Mouse (Mus musculus) kidney, embryonic 14.5 days (tissue): ENCODE measurements around the gene Atp11a. TPM values are rescaled to one million over a fixed set of nuclear protein-coding genes. Genes with fewer than 3 reads are reported as not detected.

ENCODE experiments used
- ATAC-seq: fragments of 200-750 bp; cut with Nextera tagmentation; 2 replicates; pipeline ENCODE4 v1.8.0; 2017; ENCODE audit warnings: moderate number of reproducible peaks, mild to moderate bottlenecking, moderate TSS enrichment, moderate library complexity; ENCODE audit not compliant: low FRiP score, low TSS enrichment
- H3K27ac ChIP-seq: fragments of 300-500 bp; sonication (generic); 2 replicates; pipeline ENCODE4 v1.5.1; 2014; ENCODE audit warnings: low read depth, mild to moderate bottlenecking, low read length, moderate library complexity, mixed read lengths
- H3K27me3 ChIP-seq: fragments of 300-500 bp; sonication (generic); 2 replicates; pipeline ENCODE4 v1.6.1; 2014; ENCODE audit warnings: mild to moderate bottlenecking, low read length; ENCODE audit not compliant: control insufficient read depth, insufficient read depth
- H3K36me3 ChIP-seq: fragments of 300-500 bp; sonication (generic); 2 replicates; pipeline ENCODE4 v1.6.1; 2014; ENCODE audit warnings: low read length, mixed read lengths; ENCODE audit not compliant: control insufficient read depth, insufficient read depth
- H3K4me1 ChIP-seq: fragments of 300-500 bp; sonication (generic); 2 replicates; pipeline ENCODE4 v1.6.1; 2014; ENCODE audit warnings: low read length, mixed read lengths; ENCODE audit not compliant: control insufficient read depth, insufficient read depth
- H3K4me2 ChIP-seq: fragments of 300-500 bp; sonication (generic); replicated peaks from 2 replicates; pipeline ENCODE4 v1.6.1; 2014; ENCODE audit warnings: low read depth, mild to moderate bottlenecking, low read length
- H3K4me3 ChIP-seq: fragments of 300-500 bp; sonication (generic); 2 replicates; pipeline ENCODE4 v1.5.1; 2014; ENCODE audit warnings: mild to moderate bottlenecking, low read length
- H3K9ac ChIP-seq: fragments of 300-500 bp; sonication (generic); 2 replicates; pipeline ENCODE4 v1.6.1; 2014; ENCODE audit warnings: low read depth, mild to moderate bottlenecking, low read length, moderate library complexity
- H3K9me3 ChIP-seq: fragments of 300-500 bp; sonication (generic); 2 replicates; pipeline ENCODE4 v1.6.1; 2016; ENCODE audit warnings: low read length; ENCODE audit not compliant: control insufficient read depth
- WGBS: fragments of 180-500 bp; shearing (Covaris S2); extraction: QIAGEN DNeasy Blood & Tissue Kit; methylation state at CpG from one replicate; pipeline ENCODE4 v1.1.7; 2014; 5-methylcytosine and 5-hydroxymethylcytosine counted together
- polyA plus RNA-seq: library from polyadenylated mRNA; unstranded; fragments of >200 nt; fragmentation: Nextera tagmentation; extraction: Ambion mirVana; gene quantifications from 2 replicates; pipeline ENCODE4 v1.2.1, GENCODE M21; 2014

Atp11a gene
- polyA plus RNA-seq, 1 experiment from 2014 or later, result 18.5 TPM

DNA sequence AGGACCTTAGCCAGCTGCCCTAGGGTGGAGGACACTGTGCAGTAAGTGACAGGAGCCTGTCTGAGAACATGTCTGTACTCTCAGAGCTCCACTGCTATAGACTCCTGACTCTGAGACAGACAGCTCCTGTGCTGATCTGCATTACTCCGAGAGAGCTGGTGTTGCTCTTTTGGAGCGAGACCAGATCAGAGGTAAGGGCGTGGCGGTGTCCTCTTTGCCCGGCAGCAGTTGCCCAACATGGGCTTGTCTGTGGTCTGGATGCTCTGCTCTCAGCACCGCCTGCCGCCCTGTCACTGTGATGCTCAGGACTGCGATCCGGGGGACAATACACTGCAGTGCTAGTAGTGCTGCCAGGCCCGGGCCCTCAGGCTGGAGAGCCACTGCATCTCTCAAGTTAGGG, 19.4 kb downstream of the Atp11a start:
- no peak overlapping the region for H3K4me3 ChIP-seq
- H3K27ac ChIP-seq, result no peak overlapping the region
- no peak overlapping the region for H3K9ac ChIP-seq
- H3K36me3 ChIP-seq, result no peaks in the 10 kb centered on the region
- no peaks in the 10 kb centered on the region for H3K27me3 ChIP-seq
- peaks cover 8% of the 10 kb centered on the region; the same call in 1 of the 2 replicates for H3K4me1 ChIP-seq
- no peak for ATAC-seq
- H3K9me3 ChIP-seq, result no peaks in the 10 kb centered on the region
- 78% methylated on average over 10 of the region's 10 CpGs for WGBS
- no peak overlapping the region for H3K4me2 ChIP-seq

DNA sequence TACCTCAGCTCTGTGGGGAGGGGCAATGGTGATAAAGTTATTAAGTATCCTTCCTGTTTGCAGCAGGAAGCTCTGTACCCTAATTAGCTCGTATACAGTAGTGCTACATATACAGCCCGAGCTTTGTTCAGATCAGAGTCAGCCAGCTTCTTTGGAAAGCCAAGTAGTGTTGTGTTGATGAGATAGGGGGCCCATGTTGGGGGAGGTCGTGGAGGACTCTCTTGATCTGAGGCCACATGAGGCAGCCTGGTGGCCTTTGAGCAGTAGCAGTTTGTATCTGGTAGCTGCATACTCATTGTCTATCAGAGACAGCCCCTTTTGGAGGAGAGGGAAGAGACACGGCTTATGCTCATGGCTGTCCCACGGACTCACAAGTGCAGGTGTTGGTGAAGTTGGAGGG, 20.4 kb downstream of the Atp11a start:
- no peak overlapping the region for H3K4me3 ChIP-seq
- no peak overlapping the region for H3K4me2 ChIP-seq
- H3K4me1 ChIP-seq, result peaks cover 8% of the 10 kb centered on the region; the same call in 1 of the 2 replicates
- no peak overlapping the region for H3K9ac ChIP-seq
- H3K27ac ChIP-seq, result no peak overlapping the region
- WGBS, result 65% methylated on average over 5 of the region's 5 CpGs
- H3K27me3 ChIP-seq, result no peaks in the 10 kb centered on the region
- no peaks in the 10 kb centered on the region for H3K36me3 ChIP-seq
- no peak for ATAC-seq
- H3K9me3 ChIP-seq, result no peaks in the 10 kb centered on the region

DNA sequence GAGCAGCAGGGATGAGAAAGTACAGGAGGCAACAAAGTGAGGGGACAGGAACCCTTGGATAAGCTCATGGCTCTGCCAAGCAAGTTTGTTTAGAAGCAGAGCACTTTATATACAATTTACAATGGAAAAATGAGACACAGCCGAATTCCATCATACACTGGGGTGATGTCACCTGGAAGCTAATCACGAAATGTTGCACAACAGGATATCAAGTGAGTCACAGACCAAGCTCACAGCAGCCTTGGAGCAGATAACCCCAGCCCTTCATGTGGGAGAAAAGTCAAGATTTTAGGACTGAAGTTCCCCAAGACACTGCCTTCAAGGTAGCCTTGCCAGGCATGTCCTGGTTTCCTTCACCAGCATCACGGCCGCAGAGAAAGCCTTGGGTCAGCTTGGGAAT, 22.7 kb downstream of the Atp11a start:
- 83% methylated on average over 4 of the region's 4 CpGs for WGBS
- peaks cover 8% of the 10 kb centered on the region; the same call in 1 of the 2 replicates for H3K4me1 ChIP-seq
- H3K4me3 ChIP-seq, result no peak overlapping the region
- no peak for ATAC-seq
- no peaks in the 10 kb centered on the region for H3K36me3 ChIP-seq
- no peak overlapping the region for H3K27ac ChIP-seq
- H3K27me3 ChIP-seq, result no peaks in the 10 kb centered on the region
- no peaks in the 10 kb centered on the region for H3K9me3 ChIP-seq
- no peak overlapping the region for H3K4me2 ChIP-seq
- H3K9ac ChIP-seq, result no peak overlapping the region

DNA sequence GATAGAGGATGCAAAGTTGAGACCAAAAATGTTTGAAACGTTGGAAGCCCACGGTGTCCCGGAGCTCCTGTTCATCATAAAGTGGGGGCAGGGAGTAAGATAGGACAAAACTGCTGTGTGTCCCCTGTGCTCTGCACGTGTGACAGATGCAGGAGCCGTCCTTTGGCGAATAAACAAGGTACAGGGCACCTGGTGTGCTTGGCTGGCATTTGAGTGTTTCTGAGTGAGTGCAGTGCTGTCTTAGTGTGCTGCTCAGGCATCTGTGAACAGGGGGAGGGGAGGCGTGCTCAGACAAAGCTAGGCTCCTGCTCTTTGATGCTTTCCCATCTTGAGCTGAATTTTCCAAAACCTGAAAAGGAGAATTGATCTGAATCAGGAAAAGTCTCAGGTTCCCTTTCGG, 28.7 kb downstream of the Atp11a start:
- H3K9me3 ChIP-seq, result no peaks in the 10 kb centered on the region
- no peak overlapping the region for H3K27ac ChIP-seq
- H3K4me3 ChIP-seq, result no peak overlapping the region
- H3K4me1 ChIP-seq, result peaks cover 25% of the 10 kb centered on the region
- no peaks in the 10 kb centered on the region for H3K36me3 ChIP-seq
- no peak for ATAC-seq
- no peaks in the 10 kb centered on the region for H3K27me3 ChIP-seq
- H3K4me2 ChIP-seq, result no peak overlapping the region; the same call in 1 of the 2 replicates
- 63% methylated on average over 8 of the region's 8 CpGs for WGBS
- H3K9ac ChIP-seq, result no peak overlapping the region

DNA sequence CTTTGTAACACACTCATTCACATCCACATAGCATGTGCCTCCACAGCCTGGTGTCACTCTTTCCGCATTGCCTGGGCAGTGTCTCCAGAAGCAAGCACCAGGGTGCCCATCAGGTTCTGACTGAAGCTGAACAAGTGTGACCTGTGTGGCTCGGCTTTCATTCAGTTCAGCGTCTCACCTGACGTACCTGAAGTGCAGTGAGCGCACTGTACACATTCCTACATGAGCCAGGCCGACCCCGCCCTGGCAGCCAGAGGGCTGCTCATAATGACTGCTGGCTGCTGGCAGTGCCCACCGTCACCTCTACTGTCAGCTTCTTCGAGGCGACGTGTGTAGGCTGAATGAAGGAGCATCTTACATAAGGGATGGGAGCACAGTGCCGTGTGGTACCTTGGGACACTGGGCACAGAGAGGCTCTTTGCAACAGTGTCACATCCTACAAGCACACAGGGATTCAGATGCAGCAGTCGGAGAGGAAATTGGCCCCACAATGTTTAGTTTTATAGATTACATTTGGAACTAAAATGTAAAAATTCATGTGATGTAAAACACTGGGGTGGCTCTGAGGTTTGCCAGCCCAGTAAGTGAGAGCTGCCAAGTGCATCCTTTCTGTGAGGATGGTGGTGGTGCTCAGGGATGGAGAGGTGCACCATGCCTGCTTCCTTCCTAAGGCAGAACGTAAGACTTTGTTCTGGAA, 29.6 kb downstream of the Atp11a start:
- WGBS, result 91% methylated on average over 14 of the region's 14 CpGs
- ATAC-seq, result no peak

DNA sequence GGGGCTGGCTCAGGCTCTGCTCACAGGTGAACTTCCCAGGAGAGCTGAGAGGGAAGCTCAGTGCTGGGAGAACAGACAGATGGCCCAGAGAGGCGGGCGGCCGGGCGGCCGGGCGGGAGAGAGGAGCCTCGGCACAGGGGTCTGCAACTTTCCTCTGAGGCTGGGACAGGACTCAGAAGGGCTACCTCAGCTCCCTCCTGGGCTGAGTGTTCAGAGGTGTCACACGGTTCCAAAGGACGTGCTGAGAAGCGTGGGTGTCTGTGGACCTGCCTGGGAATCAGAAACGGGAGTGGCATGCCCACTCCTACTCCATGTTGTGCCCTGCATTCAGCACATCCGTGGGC, 30.1 kb downstream of the Atp11a start:
- no peaks in the 10 kb centered on the region for H3K9me3 ChIP-seq
- no peak overlapping the region for H3K9ac ChIP-seq
- no peaks in the 10 kb centered on the region for H3K27me3 ChIP-seq
- H3K4me1 ChIP-seq, result peaks cover 25% of the 10 kb centered on the region
- WGBS, result 75% methylated on average over 12 of the region's 12 CpGs
- no peak overlapping the region for H3K4me3 ChIP-seq
- H3K27ac ChIP-seq, result no peak overlapping the region
- peak; percentile 36; the same call in 1 of the 2 replicates for ATAC-seq
- H3K36me3 ChIP-seq, result no peaks in the 10 kb centered on the region
- H3K4me2 ChIP-seq, result no peak overlapping the region

More for the DNA sequence above, 29.6 kb downstream of the Atp11a start:
- Histone ChIP-seq H3K9ac (no peak overlapping the region; the same call in 1 of the 2 replicates), H3K4me3 (no peak overlapping the region), H3K4me2 (no peak overlapping the region), H3K27ac (no peak overlapping the region), H3K36me3 (no peaks in the 10 kb centered on the region), H3K27me3 (no peaks in the 10 kb centered on the region), H3K4me1 (peaks cover 25% of the 10 kb centered on the region), H3K9me3 (no peaks in the 10 kb centered on the region)

DNA sequence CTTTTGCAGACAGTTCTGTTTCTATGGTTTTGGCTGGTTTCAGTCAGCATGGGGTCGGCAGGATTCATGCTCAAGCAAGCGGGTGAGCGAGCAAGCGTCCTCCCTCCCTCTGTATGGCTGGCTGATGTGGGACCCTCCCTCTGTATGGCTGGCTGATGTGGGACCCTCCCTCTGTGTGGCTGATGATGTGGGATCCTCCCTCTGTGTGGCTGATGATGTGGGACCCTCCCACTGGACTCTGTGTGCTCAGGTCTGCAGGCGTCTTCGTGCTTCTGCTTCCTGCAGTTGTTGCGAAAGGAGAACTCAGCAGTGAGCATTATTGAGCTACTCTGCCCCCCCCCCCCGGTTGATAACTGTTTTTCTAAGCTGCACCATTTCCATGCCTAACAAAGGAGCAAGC, 30.6 kb downstream of the Atp11a start:
- no peaks in the 10 kb centered on the region for H3K27me3 ChIP-seq
- no peak overlapping the region for H3K27ac ChIP-seq
- peak; percentile 70 for ATAC-seq
- H3K4me2 ChIP-seq, result no peak overlapping the region
- H3K9me3 ChIP-seq, result no peaks in the 10 kb centered on the region
- no peak overlapping the region for H3K4me3 ChIP-seq
- H3K9ac ChIP-seq, result no peak overlapping the region
- peaks cover 25% of the 10 kb centered on the region for H3K4me1 ChIP-seq
- no peaks in the 10 kb centered on the region for H3K36me3 ChIP-seq
- 43% methylated on average over 8 of the region's 8 CpGs for WGBS

DNA sequence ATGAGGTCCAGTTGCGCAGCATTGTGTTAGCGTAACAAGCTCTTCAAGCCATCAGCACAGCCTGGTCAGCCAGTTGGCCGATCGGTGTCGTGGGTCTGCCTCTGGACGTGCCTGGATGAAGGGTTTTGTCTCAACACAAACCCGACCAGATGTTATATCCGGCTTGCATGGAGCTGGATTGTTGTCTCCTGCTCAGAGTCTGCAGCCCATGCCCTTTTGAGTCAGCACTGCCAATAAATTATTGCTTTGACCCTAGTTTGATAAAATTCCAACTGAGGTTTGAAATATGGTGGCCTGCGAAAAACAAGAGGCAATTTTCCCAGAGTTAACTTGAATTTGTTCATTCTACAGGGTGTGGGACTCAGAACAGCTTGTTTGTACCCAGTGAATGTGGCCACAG, 31.9 kb downstream of the Atp11a start:
- Histone ChIP-seq H3K4me1 (peaks cover 25% of the 10 kb centered on the region), H3K4me2 (no peak overlapping the region), H3K4me3 (no peak overlapping the region), H3K9ac (no peak overlapping the region), H3K9me3 (no peaks in the 10 kb centered on the region), H3K36me3 (no peaks in the 10 kb centered on the region), H3K27me3 (no peaks in the 10 kb centered on the region), H3K27ac (peak overlapping the region; percentile 4; the same call in 1 of the 2 replicates)
- no peak for ATAC-seq
- 51% methylated on average over 9 of the region's 9 CpGs for WGBS

DNA sequence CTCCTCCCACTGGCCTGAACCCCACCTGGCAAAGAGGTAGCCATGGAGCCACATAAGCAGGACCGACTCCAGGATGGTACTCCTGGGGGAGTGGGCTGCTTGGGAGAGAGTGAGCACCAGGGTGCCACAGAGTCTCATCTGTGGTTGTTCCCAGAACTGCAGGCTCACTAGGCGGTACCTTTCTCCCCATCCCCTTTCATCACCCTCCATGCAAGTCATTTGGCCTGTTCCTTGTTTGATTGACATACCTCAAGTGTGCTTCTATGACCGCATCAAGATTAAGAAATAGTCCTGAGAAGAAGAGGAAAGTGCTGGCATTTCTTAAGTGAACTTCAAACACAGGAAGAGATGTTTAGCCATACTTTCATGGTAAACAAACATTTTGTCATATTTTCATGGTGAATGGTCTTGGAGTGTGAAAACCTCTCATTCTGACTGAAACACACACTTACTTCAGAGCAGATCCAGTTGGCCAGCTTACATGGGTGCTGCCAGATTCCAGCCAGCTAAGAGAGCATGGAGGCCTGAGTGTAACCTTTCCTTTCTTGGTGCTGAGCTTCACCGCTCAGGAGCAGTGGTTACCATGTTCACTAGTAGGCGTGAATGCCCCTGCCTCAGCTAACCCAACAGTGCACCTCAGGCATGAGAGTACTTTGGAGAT, 38.3 kb downstream of the Atp11a start:
- Histone ChIP-seq H3K36me3 (no peaks in the 10 kb centered on the region), H3K27ac (no peak overlapping the region), H3K4me3 (no peak overlapping the region), H3K27me3 (no peaks in the 10 kb centered on the region), H3K9me3 (no peaks in the 10 kb centered on the region), H3K4me1 (0 out of 2 replicates have a peak, but pooled peaks cover under 1% of the 10 kb centered on the region), H3K4me2 (no peak overlapping the region), H3K9ac (no peak overlapping the region)
- 76% methylated on average over 5 of the region's 5 CpGs for WGBS
- no peak for ATAC-seq
